Mouse (Mus musculus) MEL (cell line): ENCODE data around the gene Morc1. TPM values are rescaled to one million over a fixed set of nuclear protein-coding genes. Genes with fewer than 3 reads are reported as not detected.

Source experiments
- DNase-seq: peaks from one replicate; pipeline ENCODE4 v3.0.0; 2011; ENCODE audit warnings: low read depth, low spot score
- H3K27ac ChIP-seq: 2 replicates; pipeline ENCODE4 v1.5.1; 2012; ENCODE audit warnings: low read depth, mild to moderate bottlenecking, control low read depth, low read length, moderate library complexity; ENCODE audit not compliant: control insufficient read depth
- H3K27me3 ChIP-seq, 2 experiments: fragments of 150-350 bp in 1 of 2; sonication (generic) in 1 of 2; 2 replicates each; pipeline ENCODE4 v1.6.1; 2012; ENCODE audit warnings: low read length in 2 of 2, mild to moderate bottlenecking in 2 of 2, improper control_type of control experiment in 1 of 2, moderate library complexity in 1 of 2; ENCODE audit not compliant: insufficient read depth in 2 of 2, control insufficient read depth in 1 of 2
- H3K36me3 ChIP-seq, 2 experiments: 2 replicates each; pipeline ENCODE4 v1.6.1; 2012 to 2014; ENCODE audit warnings: low read length in 2 of 2, improper control_type of control experiment in 1 of 2, inconsistent platforms in 1 of 2, mild to moderate bottlenecking in 1 of 2; ENCODE audit not compliant: insufficient read depth in 2 of 2, control insufficient read depth in 1 of 2
- H3K4me1 ChIP-seq, 2 experiments: fragments of 150-350 bp in 1 of 2; sonication (generic) in 1 of 2; 2 replicates each; pipeline ENCODE4 v1.6.1; 2012; ENCODE audit warnings: low read length in 2 of 2, improper control_type of control experiment in 1 of 2, mild to moderate bottlenecking in 1 of 2; ENCODE audit not compliant: insufficient read depth in 2 of 2, control insufficient read depth in 1 of 2
- H3K4me3 ChIP-seq, 2 experiments: fragments of 150-350 bp in 1 of 2; sonication (generic) in 1 of 2; 2 replicates each; pipeline ENCODE4 v1.5.1; 2012; ENCODE audit warnings: low read depth in 2 of 2, low read length in 2 of 2, mild to moderate bottlenecking in 2 of 2, moderate library complexity in 2 of 2, control low read depth in 1 of 2, improper control_type of control experiment in 1 of 2; ENCODE audit not compliant: control insufficient read depth in 1 of 2, insufficient read depth in 1 of 2
- H3K79me2 ChIP-seq: 2 replicates; pipeline ENCODE4 v1.6.1; 2012; ENCODE audit warnings: mild to moderate bottlenecking, low read length, moderate library complexity; ENCODE audit not compliant: control insufficient read depth, poor library complexity, insufficient read depth
- H3K9ac ChIP-seq: 2 replicates; pipeline ENCODE4 v1.6.1; 2012; ENCODE audit warnings: low read depth, mild to moderate bottlenecking, control low read depth, low read length, moderate library complexity; ENCODE audit not compliant: control insufficient read depth, poor library complexity, severe bottlenecking
- H3K9me3 ChIP-seq: fragments of 150-350 bp; sonication (generic); replicated peaks from 2 replicates; pipeline ENCODE4 v1.6.1; 2012; ENCODE audit warnings: mild to moderate bottlenecking, low read length, improper control_type of control experiment, moderate library complexity; ENCODE audit not compliant: insufficient read depth
- CHD2 ChIP-seq: IDR thresholded peaks from 2 replicates; pipeline ENCODE4 v1.6.1; 2011; ENCODE audit warnings: low read length, improper control_type of control experiment
- CTCF ChIP-seq, 3 experiments: IDR thresholded peaks in 2 of 3; conservative IDR thresholded peaks in 1 of 3; 2 replicates each; pipeline ENCODE4 v1.5.1; 2011 to 2012; ENCODE audit warnings: low read length in 3 of 3, low read depth in 2 of 3, mild to moderate bottlenecking in 2 of 3, improper control_type of control experiment in 1 of 3, inconsistent platforms in 1 of 3, mixed read lengths in 1 of 3, moderate library complexity in 1 of 3; ENCODE audit not compliant: control insufficient read depth in 1 of 3, insufficient read depth in 1 of 3, poor library complexity in 1 of 3, severe bottlenecking in 1 of 3
- E2F4 ChIP-seq: IDR thresholded peaks from 2 replicates; pipeline ENCODE4 v1.6.1; 2011; ENCODE audit warnings: low read depth, low read length, improper control_type of control experiment, borderline replicate concordance
- EP300 ChIP-seq, 2 experiments: IDR thresholded peaks; 2 replicates each; pipeline ENCODE4 v1.6.1; 2011; ENCODE audit warnings: improper control_type of control experiment in 2 of 2, low read length in 2 of 2, low read depth in 1 of 2, mild to moderate bottlenecking in 1 of 2
- ETS1 ChIP-seq: IDR thresholded peaks from 2 replicates; pipeline ENCODE4 v1.6.1; 2012; ENCODE audit warnings: low read depth, mild to moderate bottlenecking, inconsistent platforms, low read length, improper control_type of control experiment, moderate library complexity
- GABPA ChIP-seq: IDR thresholded peaks from 2 replicates; pipeline ENCODE4 v1.6.1; 2012; ENCODE audit warnings: low read depth, mild to moderate bottlenecking, inconsistent platforms, low read length, improper control_type of control experiment, moderate library complexity
- GATA1 ChIP-seq: IDR thresholded peaks from 2 replicates; pipeline ENCODE4 v1.6.1; 2011; ENCODE audit warnings: low read depth, low read length, improper control_type of control experiment
- KAT2A ChIP-seq: conservative IDR thresholded peaks from 2 replicates; pipeline ENCODE4 v1.6.1; 2012; ENCODE audit warnings: low read depth, low read length, improper control_type of control experiment, inconsistent platforms
- MAX ChIP-seq: IDR thresholded peaks from 2 replicates; pipeline ENCODE4 v1.6.1; 2011; ENCODE audit warnings: low read length, improper control_type of control experiment
- MXI1 ChIP-seq: IDR thresholded peaks from 2 replicates; pipeline ENCODE4 v1.6.1; 2011; ENCODE audit warnings: mild to moderate bottlenecking, low read depth, low read length, improper control_type of control experiment
- MYB ChIP-seq: IDR thresholded peaks from 2 replicates; pipeline ENCODE4 v1.6.1; 2011; ENCODE audit warnings: mild to moderate bottlenecking, low read depth, low read length, improper control_type of control experiment
- MYC ChIP-seq: IDR thresholded peaks from 2 replicates; pipeline ENCODE4 v1.6.1; 2011; ENCODE audit warnings: low read depth, mild to moderate bottlenecking, low read length, improper control_type of control experiment, moderate library complexity
- NRF1 ChIP-seq: IDR thresholded peaks from 2 replicates; pipeline ENCODE4 v1.6.1; 2014; ENCODE audit warnings: low read depth, mild to moderate bottlenecking, inconsistent platforms, low read length, improper control_type of control experiment, moderate library complexity; ENCODE audit not compliant: poor library complexity, insufficient read depth, severe bottlenecking
- SMC3 ChIP-seq: IDR thresholded peaks from 2 replicates; pipeline ENCODE4 v1.6.1; 2011; ENCODE audit warnings: low read depth, low read length, improper control_type of control experiment
- TAL1 ChIP-seq: IDR thresholded peaks from 2 replicates; pipeline ENCODE4 v1.6.1; 2012; ENCODE audit warnings: mild to moderate bottlenecking, inconsistent platforms, low read length, moderate library complexity, mixed read lengths
- TCF12 ChIP-seq: IDR thresholded peaks from 2 replicates; pipeline ENCODE4 v1.6.1; 2014; ENCODE audit warnings: low read depth, mild to moderate bottlenecking, inconsistent platforms, low read length, improper control_type of control experiment, moderate library complexity
- UBTF ChIP-seq: IDR thresholded peaks from 2 replicates; pipeline ENCODE4 v1.6.1; 2012; ENCODE audit warnings: low read depth, mild to moderate bottlenecking, inconsistent platforms, low read length, improper control_type of control experiment, moderate library complexity, borderline replicate concordance; ENCODE audit not compliant: insufficient read depth
- USF1 ChIP-seq: IDR thresholded peaks from 2 replicates; pipeline ENCODE4 v1.6.1; 2014; ENCODE audit warnings: low read depth, mild to moderate bottlenecking, inconsistent platforms, low read length, improper control_type of control experiment, moderate library complexity
- USF2 ChIP-seq, 2 experiments: IDR thresholded peaks; 2 replicates each; pipeline ENCODE4 v1.6.1; 2011 to 2012; ENCODE audit warnings: improper control_type of control experiment in 2 of 2, low read length in 2 of 2, borderline replicate concordance in 1 of 2, inconsistent platforms in 1 of 2, low read depth in 1 of 2, mild to moderate bottlenecking in 1 of 2; ENCODE audit not compliant: insufficient read depth in 1 of 2
- ZC3H11A ChIP-seq: IDR thresholded peaks from 2 replicates; pipeline ENCODE4 v1.6.1; 2012; ENCODE audit warnings: low read depth, mild to moderate bottlenecking, inconsistent platforms, low read length, improper control_type of control experiment
- ZMIZ1 ChIP-seq: IDR thresholded peaks from 2 replicates; pipeline ENCODE4 v1.6.1; 2012; ENCODE audit warnings: low read depth, mild to moderate bottlenecking, inconsistent platforms, low read length, improper control_type of control experiment, moderate library complexity
- ZNF384 ChIP-seq: IDR thresholded peaks from 2 replicates; pipeline ENCODE4 v1.6.1; 2012; ENCODE audit warnings: low read depth, mild to moderate bottlenecking, inconsistent platforms, low read length, improper control_type of control experiment
- polyA plus RNA-seq, 2 experiments: library from polyadenylated mRNA; stranded (reverse) in 1 of 2; unstranded in 1 of 2; fragments of >175 nt in 1 of 2; fragments of >200 nt in 1 of 2; gene quantifications; 2 replicates each; pipeline versions ENCODE4 v1.2.1 to v1.2.4; 2012; ENCODE audit warnings: low replicate concordance in 2 of 2, low read depth in 1 of 2; ENCODE audit not compliant: insufficient read length in 2 of 2, insufficient read depth in 1 of 2, missing spikeins in 1 of 2
- total RNA-seq: library from RNA; depleted of rRNA; stranded (reverse); fragments of 300-350 nt; gene quantifications from 2 replicates; pipeline ENCODE4 v1.2.3, GENCODE M21; 2012

Morc1 gene
- total and polyA plus RNA-seq, 3 experiments = not detected

GRCm38 (mm10) chr16:48623447-48623846 lies 192.4 kb downstream of the Morc1 start:
- Histone ChIP-seq H3K4me1 (no peaks in the 10 kb centered on the region), H3K79me2 (no peaks in the 10 kb centered on the region), H3K9ac (no peak overlapping the region), H3K4me3 (no peak overlapping the region), H3K9me3 (no peaks in the 10 kb centered on the region), H3K27ac (no peak overlapping the region), H3K27me3 (no peaks in the 10 kb centered on the region)
- TF ChIP-seq USF1 (no peak), SMC3 (no peak), ETS1 (no peak), GATA1 (no peak), MYB (no peak), CTCF (IDR thresholded peaks at IDR 0.05 in 2 of 3, conservative IDR thresholded peaks at IDR 0.05 in 1 of 3; ENCODE audit: control insufficient read depth in 1 of 3, insufficient read depth in 1 of 3, low read depth in 2 of 3, low read length in 3 of 3, poor library complexity in 1 of 3, severe bottlenecking in 1 of 3) (peak in 2 of 3 experiments; percentile 9 to 18; a peak in 1 of 6 replicates), NRF1 (no peak), CHD2 (no peak)
- TF ChIP-seq, all 39 proteins: peak for 1
- DNase-seq = peak; percentile 2
- no peaks in the 10 kb centered on the region for H3K36me3 ChIP-seq

- Histone ChIP-seq H3K27ac (no peak overlapping the region), H3K4me3 (no peak overlapping the region), H3K9me3 (no peaks in the 10 kb centered on the region), H3K36me3 (no peaks in the 10 kb centered on the region), H3K9ac (no peak overlapping the region), H3K4me1 (no peaks in the 10 kb centered on the region), H3K27me3 (no peaks in the 10 kb centered on the region), H3K79me2 (no peaks in the 10 kb centered on the region)
- TF ChIP-seq TCF12 (no peak), ZC3H11A (no peak), GABPA (no peak), TAL1 (no peak), MYC (no peak), ZMIZ1 (no peak), MXI1 (no peak), EP300 (IDR thresholded peaks at IDR 0.05; ENCODE audit: low read depth in 1 of 2, low read length in 2 of 2) (no peak), CTCF (IDR thresholded peaks at IDR 0.05 in 2 of 3, conservative IDR thresholded peaks at IDR 0.05 in 1 of 3; ENCODE audit: control insufficient read depth in 1 of 3, insufficient read depth in 1 of 3, low read depth in 2 of 3, low read length in 3 of 3, poor library complexity in 1 of 3, severe bottlenecking in 1 of 3) (no peak), MAX (no peak), UBTF (no peak), USF2 (IDR thresholded peaks at IDR 0.05; ENCODE audit: borderline replicate concordance in 1 of 2, insufficient read depth in 1 of 2, low read depth in 1 of 2, low read length in 2 of 2) (no peak), E2F4 (no peak), ZNF384 (no peak), KAT2A (no peak)
- no peak for DNase-seq
These were observed 195.1 kb downstream of the Morc1 start for GRCm38 (mm10) chr16:48626186-48626585.
